Mouse (Mus musculus): ENCODE data around the gene Cep55.

DNA sequence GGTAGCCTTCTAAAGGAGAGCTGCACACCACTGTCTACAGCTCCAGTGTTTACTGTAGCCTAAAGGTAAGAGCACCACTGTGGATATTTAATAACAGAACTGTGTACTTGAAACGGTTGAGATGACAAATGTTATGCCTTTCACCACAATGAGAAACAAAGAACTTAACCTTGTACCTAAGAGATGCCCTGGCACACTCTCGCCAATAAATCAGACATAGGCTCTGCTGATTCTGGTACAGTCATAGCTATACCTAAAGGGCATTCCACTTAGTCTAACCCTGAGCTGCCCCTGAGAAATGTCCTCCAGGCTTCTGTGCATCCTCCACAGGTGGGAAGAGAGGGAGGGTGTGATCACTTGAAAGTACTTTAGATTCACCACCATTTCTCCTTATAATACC is 20.1 kb upstream of the Cep55 start:
- no peak for TF ChIP-seq CTCF (IDR thresholded peaks at IDR 0.05; ENCODE audit: insufficient read depth, low read depth, low read length)
- no peak for TF ChIP-seq POLR2A (IDR thresholded peaks at IDR 0.05; ENCODE audit: insufficient read depth, low read depth, low read length)
